Mouse (Mus musculus): ENCODE results near the gene Mpp5.

GRCm38 (mm10) chr12:78865434-78865833, 116.7 kb downstream of the Mpp5 start:
- TF ChIP-seq CTCF (IDR thresholded peaks at IDR 0.05; ENCODE audit: low read depth) (peak; percentile 67), EP300 (optimal IDR thresholded peaks at IDR 0.05) (no peak)

Measured in stomach, postnatal 0 days (tissue).